Mouse (Mus musculus): ENCODE measurements around the gene Gm21828. TPM values are rescaled to one million over a fixed set of nuclear protein-coding genes. Genes with fewer than 3 reads are reported as not detected.

Gm21828 gene
- polyA plus RNA-seq (2021; fragmentation: Nextera tagmentation): not detected in 2 replicates
- long read RNA-seq, experiment 1: 0 reads
- long read RNA-seq, experiment 2: 0 reads

DNA sequence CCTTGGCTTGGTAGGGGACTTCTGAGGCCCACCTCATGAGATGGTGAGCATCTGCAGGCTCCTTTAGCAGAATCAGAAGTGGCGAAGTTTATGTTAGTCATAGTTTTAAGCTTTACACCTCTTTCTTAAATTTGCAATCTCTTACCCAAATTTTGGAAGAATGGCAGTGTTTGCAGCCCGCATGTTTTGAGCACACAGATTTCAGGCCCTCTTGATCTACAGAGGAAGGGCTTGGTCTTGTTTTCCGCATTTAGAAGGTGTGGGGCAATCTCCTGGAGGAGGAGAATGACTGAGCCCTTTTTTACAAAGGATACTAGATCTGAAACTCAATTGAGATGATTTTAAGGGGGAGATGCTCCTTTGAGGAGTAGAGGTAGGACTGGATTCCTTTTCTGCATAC lies at the start of gene Gm21828:
TSS of gene Gm21828 (minus strand) at position 101 of the 400 bp plus-strand sequence.

DNA sequence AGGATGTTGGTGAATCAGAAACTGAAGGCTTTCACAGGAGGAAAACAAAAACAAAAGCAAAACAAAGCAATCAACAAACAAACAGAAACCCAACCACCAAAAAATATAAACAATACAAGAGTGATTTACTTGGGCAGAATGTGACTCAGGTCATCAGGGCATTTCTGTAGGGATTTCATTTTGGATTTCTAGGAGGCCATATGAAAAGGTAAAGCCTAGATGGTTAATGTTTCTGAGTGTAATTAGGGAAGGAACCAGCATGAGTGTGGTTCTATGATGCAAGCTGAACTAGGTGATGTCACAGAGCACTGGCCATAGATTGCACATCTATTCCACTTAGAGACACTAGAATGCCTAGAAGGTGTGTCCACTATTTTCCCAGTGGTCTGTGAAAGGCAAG lies 28.4 kb upstream of the Gm21828 start, which contains the start of the genes Gm21440 and Gm21454:
TSS of gene Gm21440 (plus strand) at position 301 of the 400 bp plus-strand sequence.
TSS of gene Gm21454 (plus strand) at position 352 of the 400 bp plus-strand sequence.

Other genes starting within 250 kb of the Gm21828 start
- not detected in 2 replicates for gene Gm20807, start 181.0 kb downstream of the Gm21828 start, polyA plus RNA-seq (2021; fragmentation: Nextera tagmentation)
- not detected in 2 replicates for gene Gm21891, start 90.4 kb downstream of the Gm21828 start, polyA plus RNA-seq (2021; fragmentation: Nextera tagmentation)
- gene Gm21425, start 62.0 kb downstream of the Gm21828 start, polyA plus RNA-seq (2021; fragmentation: Nextera tagmentation): not detected in 2 replicates
- gene Gm21440, start 28.5 kb upstream of the Gm21828 start, polyA plus RNA-seq (2021; fragmentation: Nextera tagmentation): not detected in 2 replicates
- not detected in 2 replicates for gene Gm21454, start 28.5 kb upstream of the Gm21828 start, polyA plus RNA-seq (2021; fragmentation: Nextera tagmentation)
- gene Gm21725, start 125.1 kb upstream of the Gm21828 start, polyA plus RNA-seq (2021; fragmentation: Nextera tagmentation): not detected in 2 replicates
- gene Gm21866, start 241.7 kb upstream of the Gm21828 start, polyA plus RNA-seq (2021; fragmentation: Nextera tagmentation): not detected in 2 replicates

Data from left cerebral cortex, adult 6 months (tissue).